Mouse (Mus musculus): ENCODE measurements around the gene Etv2. TPM values are rescaled to one million over a fixed set of nuclear protein-coding genes. Genes with fewer than 3 reads are reported as not detected.

The Etv2 gene
- polyA plus RNA-seq (2012; rRNA removed) = not detected in 2 replicates

- H3K4me1 ChIP-seq (ENCODE audit: control insufficient read depth, insufficient read depth, low read length) = no peaks in the 10 kb centered on the region
- H3K4me3 ChIP-seq (ENCODE audit: insufficient read depth, low read length) = no peak within 1 kb of the TSS
- TF ChIP-seq CTCF (IDR thresholded peaks at IDR 0.05; ENCODE audit: extremely low read depth, insufficient read depth, low read length) = no peak
- no peak for TF ChIP-seq POLR2A (IDR thresholded peaks at IDR 0.05; ENCODE audit: extremely low read depth, insufficient read depth, low read length)
- H3K27ac ChIP-seq (ENCODE audit: insufficient read depth, low read length) = no peak within 1 kb of the TSS
Measured at GRCm38 (mm10) chr7:30635752-30636151, at the start of gene Etv2. Etv2 (minus strand) TSS chr7:30635852.

- Histone ChIP-seq H3K27ac (ENCODE audit: insufficient read depth, low read length) (no peak overlapping the region), H3K4me3 (ENCODE audit: insufficient read depth, low read length) (no peak overlapping the region), H3K4me1 (ENCODE audit: control insufficient read depth, insufficient read depth, low read length) (peaks cover 2% of the 10 kb centered on the region; the same call in 1 of the 2 replicates)
- TF ChIP-seq CTCF (IDR thresholded peaks at IDR 0.05; ENCODE audit: extremely low read depth, insufficient read depth, low read length) = no peak
- TF ChIP-seq POLR2A (IDR thresholded peaks at IDR 0.05; ENCODE audit: extremely low read depth, insufficient read depth, low read length) = no peak
Measured at GRCm38 (mm10) chr7:30683425-30683824, 47.8 kb upstream of the Etv2 start.

- no peak overlapping the region for H3K4me3 ChIP-seq (ENCODE audit: insufficient read depth, low read length)
- H3K4me1 ChIP-seq (ENCODE audit: control insufficient read depth, insufficient read depth, low read length) = no peaks in the 10 kb centered on the region
- TF ChIP-seq CTCF (IDR thresholded peaks at IDR 0.05; ENCODE audit: extremely low read depth, insufficient read depth, low read length) (no peak), POLR2A (IDR thresholded peaks at IDR 0.05; ENCODE audit: extremely low read depth, insufficient read depth, low read length) (no peak)
- no peak overlapping the region for H3K27ac ChIP-seq (ENCODE audit: insufficient read depth, low read length)
Measured at GRCm38 (mm10) chr7:30681897-30682296, 46.2 kb upstream of the Etv2 start.

- Histone ChIP-seq H3K4me3 (ENCODE audit: insufficient read depth, low read length) (no peak overlapping the region), H3K4me1 (ENCODE audit: control insufficient read depth, insufficient read depth, low read length) (no peaks in the 10 kb centered on the region), H3K27ac (ENCODE audit: insufficient read depth, low read length) (no peak overlapping the region)
- TF ChIP-seq POLR2A (IDR thresholded peaks at IDR 0.05; ENCODE audit: extremely low read depth, insufficient read depth, low read length) (no peak), CTCF (IDR thresholded peaks at IDR 0.05; ENCODE audit: extremely low read depth, insufficient read depth, low read length) (no peak)
Measured at GRCm38 (mm10) chr7:30678263-30678975, 42.8 kb upstream of the Etv2 start.

- Histone ChIP-seq H3K27ac (ENCODE audit: insufficient read depth, low read length) (no peak within 1 kb of the TSS), H3K4me1 (ENCODE audit: control insufficient read depth, insufficient read depth, low read length) (no peaks in the 10 kb centered on the region), H3K4me3 (ENCODE audit: insufficient read depth, low read length) (no peak within 1 kb of the TSS)
- no peak for TF ChIP-seq POLR2A (IDR thresholded peaks at IDR 0.05; ENCODE audit: extremely low read depth, insufficient read depth, low read length)
- TF ChIP-seq CTCF (IDR thresholded peaks at IDR 0.05; ENCODE audit: extremely low read depth, insufficient read depth, low read length) = no peak
Measured at GRCm38 (mm10) chr7:30671480-30671879, 35.8 kb upstream of the Etv2 start, which contains the start of gene Pmis2. Pmis2 (minus strand) TSS chr7:30671605.

- TF ChIP-seq POLR2A (IDR thresholded peaks at IDR 0.05; ENCODE audit: extremely low read depth, insufficient read depth, low read length) (no peak), CTCF (IDR thresholded peaks at IDR 0.05; ENCODE audit: extremely low read depth, insufficient read depth, low read length) (peak; percentile 13; the same call in 1 of the 2 replicates)
- no peaks in the 10 kb centered on the region for H3K4me1 ChIP-seq (ENCODE audit: control insufficient read depth, insufficient read depth, low read length)
Measured at GRCm38 (mm10) chr7:30669229-30669628, 33.6 kb upstream of the Etv2 start.

GRCm38 (mm10) chr7:30665321-30665720, 29.7 kb upstream of the Etv2 start:
- Histone ChIP-seq H3K4me1 (ENCODE audit: control insufficient read depth, insufficient read depth, low read length) (no peaks in the 10 kb centered on the region), H3K4me3 (ENCODE audit: insufficient read depth, low read length) (peak overlapping the region; percentile 35), H3K27ac (ENCODE audit: insufficient read depth, low read length) (no peak overlapping the region)
- TF ChIP-seq CTCF (IDR thresholded peaks at IDR 0.05; ENCODE audit: extremely low read depth, insufficient read depth, low read length) (no peak), POLR2A (IDR thresholded peaks at IDR 0.05; ENCODE audit: extremely low read depth, insufficient read depth, low read length) (no peak)

More at GRCm38 (mm10) chr7:30669229-30669628, 33.6 kb upstream of the Etv2 start:
- H3K4me3 ChIP-seq (ENCODE audit: insufficient read depth, low read length) = no peak overlapping the region
- no peak overlapping the region for H3K27ac ChIP-seq (ENCODE audit: insufficient read depth, low read length)

GRCm38 (mm10) chr7:30664529-30665200, 29.0 kb upstream of the Etv2 start, which contains the start of gene Haus5:
Haus5 (minus strand) TSS chr7:30664994.
- TF ChIP-seq CTCF (IDR thresholded peaks at IDR 0.05; ENCODE audit: extremely low read depth, insufficient read depth, low read length) (no peak), POLR2A (IDR thresholded peaks at IDR 0.05; ENCODE audit: extremely low read depth, insufficient read depth, low read length) (peak; percentile 74)
- H3K4me3 ChIP-seq (ENCODE audit: insufficient read depth, low read length) = peak within 1 kb of the TSS; percentile 35
- H3K4me1 ChIP-seq (ENCODE audit: control insufficient read depth, insufficient read depth, low read length) = no peaks in the 10 kb centered on the region
- no peak within 1 kb of the TSS for H3K27ac ChIP-seq (ENCODE audit: insufficient read depth, low read length)

- Histone ChIP-seq H3K4me1 (ENCODE audit: control insufficient read depth, insufficient read depth, low read length) (peaks cover 2% of the 10 kb centered on the region; the same call in 1 of the 2 replicates), H3K27ac (ENCODE audit: insufficient read depth, low read length) (no peak within 1 kb of the TSS), H3K4me3 (ENCODE audit: insufficient read depth, low read length) (peak within 1 kb of the TSS; percentile 81)
- TF ChIP-seq POLR2A (IDR thresholded peaks at IDR 0.05; ENCODE audit: extremely low read depth, insufficient read depth, low read length) = peak; percentile 55; the same call in 1 of the 2 replicates
- TF ChIP-seq CTCF (IDR thresholded peaks at IDR 0.05; ENCODE audit: extremely low read depth, insufficient read depth, low read length) = no peak
Measured at GRCm38 (mm10) chr7:30649591-30650540, 14.2 kb upstream of the Etv2 start, which contains the start of gene Rbm42. Rbm42 (minus strand) TSS chr7:30650317.

Data from cortical plate, adult 2 months (tissue).